Mouse (Mus musculus) lung, embryonic 15.5 days (tissue): ENCODE measurements at regions not wholly inside any gene's neighbourhood (a gene's known extent, or its start where the extent isn't known, plus 50 kb on each side); places are given as distances from the start of the nearest gene placed in this dataset.

Experiments
- ATAC-seq: fragments of 200-750 bp; cut with Nextera tagmentation; 2 replicates; pipeline ENCODE4 v1.8.0; 2017; ENCODE audit warnings: moderate number of reproducible peaks, borderline replicate concordance; ENCODE audit not compliant: low FRiP score, low TSS enrichment; ENCODE audit errors: extremely low read depth
- H3K27ac ChIP-seq: fragments of 300-500 bp; sonication (generic); 2 replicates; pipeline ENCODE4 v1.5.1; 2015; ENCODE audit warnings: moderate library complexity, mild to moderate bottlenecking, inconsistent platforms
- H3K27me3 ChIP-seq: fragments of 300-500 bp; sonication (generic); 2 replicates; pipeline ENCODE4 v1.6.1; 2015; ENCODE audit warnings: inconsistent platforms
- H3K36me3 ChIP-seq: fragments of 300-500 bp; sonication (generic); 2 replicates; pipeline ENCODE4 v1.6.1; 2015; ENCODE audit warnings: inconsistent platforms
- H3K4me1 ChIP-seq: fragments of 300-500 bp; sonication (generic); 2 replicates; pipeline ENCODE4 v1.6.1; 2015; ENCODE audit warnings: inconsistent platforms
- H3K4me2 ChIP-seq: fragments of 300-500 bp; sonication (generic); 2 replicates; pipeline ENCODE4 v1.6.1; 2015; ENCODE audit warnings: inconsistent platforms, mild to moderate bottlenecking, moderate library complexity
- H3K4me3 ChIP-seq: fragments of 300-500 bp; sonication (generic); 2 replicates; pipeline ENCODE4 v1.5.1; 2015; ENCODE audit warnings: mild to moderate bottlenecking, inconsistent platforms
- H3K9ac ChIP-seq: fragments of 300-500 bp; sonication (generic); 2 replicates; pipeline ENCODE4 v1.6.1; 2015; ENCODE audit warnings: inconsistent platforms
- H3K9me3 ChIP-seq: fragments of 300-500 bp; sonication (generic); 2 replicates; pipeline ENCODE4 v1.6.1; 2016; ENCODE audit warnings: inconsistent platforms
- WGBS: fragments of 180-500 bp; shearing (Covaris S2); methylation state at CpG from one replicate; pipeline ENCODE4 v1.1.7; 2015; 5-methylcytosine and 5-hydroxymethylcytosine counted together

DNA sequence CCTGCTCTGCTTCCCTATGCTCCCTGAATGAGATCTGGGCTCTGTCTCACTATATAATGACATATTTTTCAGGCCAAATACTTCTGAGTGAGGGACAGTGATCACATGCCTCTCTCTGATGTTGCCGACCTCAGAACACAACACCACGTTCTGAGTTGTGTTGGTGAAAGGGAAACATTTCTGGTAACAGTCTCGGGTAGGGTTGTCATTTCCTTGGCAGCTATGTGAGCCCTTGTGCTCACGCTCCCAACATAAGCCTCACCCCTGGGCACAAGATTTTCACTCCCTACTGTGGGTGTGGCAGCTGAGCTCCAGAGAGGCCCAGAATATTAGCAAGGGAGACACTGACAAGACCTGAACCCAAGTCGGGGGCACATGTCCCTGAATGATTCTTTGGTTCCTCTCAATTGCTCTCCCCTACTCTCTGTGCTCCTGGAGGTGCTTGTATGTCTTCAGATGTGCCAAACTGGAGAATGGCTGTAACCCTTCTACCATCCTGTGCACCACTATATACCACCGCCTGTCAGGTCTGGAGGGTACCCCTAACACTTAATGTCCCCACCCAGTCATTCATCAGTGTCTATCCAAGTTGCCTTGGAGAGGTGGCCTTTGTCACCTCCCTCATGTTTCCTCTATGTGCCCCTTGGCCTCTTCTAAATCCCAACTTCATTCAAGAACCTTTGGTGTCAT lies 62.5 kb upstream of the Ampd3 start:
- Histone ChIP-seq H3K27me3 (no peaks in the 10 kb centered on the region), H3K9ac (no peak overlapping the region), H3K36me3 (no peaks in the 10 kb centered on the region), H3K4me3 (no peak overlapping the region), H3K4me1 (peaks cover 31% of the 10 kb centered on the region), H3K4me2 (no peak overlapping the region), H3K9me3 (no peaks in the 10 kb centered on the region), H3K27ac (no peak overlapping the region)
- ATAC-seq, result no peak
- 52% methylated on average over 6 of the region's 6 CpGs for WGBS

DNA sequence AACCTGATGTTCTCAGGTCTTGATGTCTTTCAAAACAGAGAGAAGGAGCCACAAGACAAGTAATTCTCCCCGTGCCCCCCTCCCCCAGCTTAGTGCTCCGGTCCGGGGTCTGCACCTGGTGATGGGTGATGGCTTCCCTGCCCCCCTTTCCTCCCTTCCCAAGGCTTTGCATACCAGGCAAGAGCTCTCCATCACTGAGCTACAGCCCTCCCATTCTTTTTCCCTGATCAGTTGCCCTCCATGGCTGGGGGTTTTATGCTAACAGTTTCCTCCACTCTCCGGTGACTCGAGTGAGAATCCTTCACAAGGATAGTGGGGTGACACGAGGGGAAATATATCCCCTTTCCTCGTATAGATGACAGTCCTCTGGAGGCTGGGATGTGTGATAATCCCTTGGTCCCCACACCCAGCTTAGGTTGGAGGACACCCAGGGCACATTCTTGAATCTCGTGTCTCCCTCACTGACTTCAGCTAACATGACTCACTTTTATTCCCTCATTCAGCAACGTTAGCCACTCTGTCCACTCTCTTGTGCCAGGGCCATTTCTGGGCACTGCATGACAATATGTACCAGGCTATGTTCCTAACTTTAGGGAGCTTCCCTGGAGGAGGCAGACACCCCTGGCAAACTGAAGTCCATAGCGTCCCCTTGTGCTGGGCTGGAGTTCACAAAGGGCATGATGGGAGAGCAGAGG lies 61.9 kb upstream of the Ampd3 start:
- no peaks in the 10 kb centered on the region for H3K9me3 ChIP-seq
- no peaks in the 10 kb centered on the region for H3K27me3 ChIP-seq
- H3K4me2 ChIP-seq, result no peak overlapping the region
- WGBS, result 76% methylated on average over 10 of the region's 10 CpGs
- H3K36me3 ChIP-seq, result no peaks in the 10 kb centered on the region
- H3K9ac ChIP-seq, result no peak overlapping the region
- no peak for ATAC-seq
- no peak overlapping the region for H3K27ac ChIP-seq
- H3K4me3 ChIP-seq, result no peak overlapping the region
- peaks cover 31% of the 10 kb centered on the region for H3K4me1 ChIP-seq

DNA sequence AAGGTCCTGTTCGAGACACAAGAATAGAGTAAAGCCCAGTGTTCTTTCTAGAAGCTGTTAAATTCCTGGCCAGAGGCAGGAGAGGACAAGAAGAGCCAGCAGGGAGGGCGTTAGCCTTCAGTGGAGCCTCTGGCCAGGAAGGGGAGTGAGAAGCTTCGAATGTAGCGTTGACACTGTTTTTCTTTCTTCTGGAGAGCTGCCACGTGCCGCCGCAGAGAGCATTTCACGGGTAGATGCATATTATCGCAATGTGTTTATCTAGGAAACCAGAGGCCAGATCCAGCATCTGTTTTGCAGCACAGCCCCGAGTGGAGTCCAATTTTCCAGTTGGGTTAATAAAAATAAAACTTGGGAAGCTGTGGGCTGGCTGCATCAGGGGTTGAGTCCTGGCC lies 61.3 kb upstream of the Ampd3 start:
- H3K4me3 ChIP-seq, result no peak overlapping the region
- peaks cover 27% of the 10 kb centered on the region for H3K4me1 ChIP-seq
- H3K36me3 ChIP-seq, result no peaks in the 10 kb centered on the region
- no peaks in the 10 kb centered on the region for H3K9me3 ChIP-seq
- no peak; the same call in 1 of the 2 replicates for ATAC-seq
- no peak overlapping the region for H3K4me2 ChIP-seq
- no peak overlapping the region for H3K9ac ChIP-seq
- H3K27me3 ChIP-seq, result no peaks in the 10 kb centered on the region
- 40% methylated on average over 10 of the region's 10 CpGs for WGBS
- no peak overlapping the region for H3K27ac ChIP-seq

DNA sequence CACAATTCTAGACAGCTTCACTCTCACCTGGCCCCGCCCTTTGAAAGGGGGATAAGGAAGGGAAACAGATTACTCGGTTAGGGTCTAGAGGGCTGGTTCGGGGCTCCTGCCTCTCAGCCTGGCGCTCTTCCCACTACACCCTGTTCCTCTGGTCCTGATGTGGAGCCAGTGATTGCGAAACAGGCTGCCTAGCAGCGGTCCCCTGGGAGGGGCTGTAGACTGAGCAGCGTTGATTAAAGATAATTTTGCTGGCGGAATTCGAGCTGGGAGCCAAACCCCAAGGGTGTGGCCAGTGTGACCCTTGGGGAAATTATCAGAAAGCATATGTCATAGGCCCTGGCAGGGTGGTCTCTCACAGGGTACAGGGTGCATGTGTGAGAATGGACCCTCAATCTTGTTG lies 59.9 kb upstream of the Ampd3 start:
- Histone ChIP-seq H3K9me3 (no peaks in the 10 kb centered on the region), H3K9ac (no peak overlapping the region), H3K4me3 (no peak overlapping the region), H3K27ac (no peak overlapping the region), H3K4me1 (peaks cover 21% of the 10 kb centered on the region), H3K4me2 (no peak overlapping the region), H3K27me3 (no peaks in the 10 kb centered on the region), H3K36me3 (no peaks in the 10 kb centered on the region)
- 48% methylated on average over 9 of the region's 9 CpGs for WGBS
- peak; percentile 63; the same call in 1 of the 2 replicates for ATAC-seq

DNA sequence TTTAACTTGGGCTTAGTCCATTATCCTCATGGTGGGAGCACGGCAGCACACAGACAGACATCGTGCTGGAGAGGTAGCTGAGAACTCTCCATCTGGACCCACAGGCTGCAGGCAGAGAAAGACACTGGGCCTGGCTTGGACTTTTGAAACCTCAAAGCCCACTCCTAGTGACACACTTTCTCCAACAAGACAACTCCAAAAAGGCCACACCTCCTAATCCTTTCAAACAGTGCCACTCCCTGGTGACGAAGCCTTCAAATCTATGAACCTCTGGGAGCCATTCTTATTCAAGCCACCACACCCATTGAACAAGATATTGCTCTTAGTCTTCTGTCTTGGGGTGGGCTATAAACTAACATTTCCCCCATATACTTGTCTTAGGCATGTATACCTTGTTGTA lies 59.2 kb upstream of the Ampd3 start:
- no peak overlapping the region for H3K9ac ChIP-seq
- no peaks in the 10 kb centered on the region for H3K9me3 ChIP-seq
- H3K27ac ChIP-seq, result no peak overlapping the region
- no peaks in the 10 kb centered on the region for H3K27me3 ChIP-seq
- no peak for ATAC-seq
- H3K4me2 ChIP-seq, result no peak overlapping the region
- peaks cover 21% of the 10 kb centered on the region for H3K4me1 ChIP-seq
- no peaks in the 10 kb centered on the region for H3K36me3 ChIP-seq
- H3K4me3 ChIP-seq, result no peak overlapping the region
- 93% methylated on average over 3 of the region's 3 CpGs for WGBS

DNA sequence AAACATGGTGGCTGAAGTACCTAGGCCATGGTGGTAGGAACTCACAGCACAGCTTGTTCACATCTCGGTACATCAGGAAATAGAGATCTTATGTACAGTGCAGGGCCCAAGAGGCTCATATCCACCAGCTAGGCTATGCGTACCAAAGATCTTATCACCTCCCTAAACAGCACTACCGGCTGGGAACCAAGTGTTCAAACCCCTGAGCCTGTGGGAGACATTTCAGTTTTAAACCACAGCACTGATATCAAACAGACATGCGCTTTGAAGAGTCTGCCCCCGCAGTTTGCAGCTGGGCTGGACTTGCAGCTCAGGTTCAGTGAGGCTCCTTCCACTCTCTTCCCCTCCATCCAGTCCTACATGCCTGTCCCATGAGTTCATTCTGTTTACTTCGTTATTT lies 58.4 kb upstream of the Ampd3 start:
- 71% methylated on average over 6 of the region's 6 CpGs for WGBS
- Histone ChIP-seq H3K4me1 (peaks cover 21% of the 10 kb centered on the region), H3K36me3 (no peaks in the 10 kb centered on the region), H3K9ac (no peak overlapping the region), H3K27ac (no peak overlapping the region), H3K4me2 (no peak overlapping the region), H3K27me3 (no peaks in the 10 kb centered on the region), H3K9me3 (no peaks in the 10 kb centered on the region), H3K4me3 (no peak overlapping the region)
- ATAC-seq, result no peak

DNA sequence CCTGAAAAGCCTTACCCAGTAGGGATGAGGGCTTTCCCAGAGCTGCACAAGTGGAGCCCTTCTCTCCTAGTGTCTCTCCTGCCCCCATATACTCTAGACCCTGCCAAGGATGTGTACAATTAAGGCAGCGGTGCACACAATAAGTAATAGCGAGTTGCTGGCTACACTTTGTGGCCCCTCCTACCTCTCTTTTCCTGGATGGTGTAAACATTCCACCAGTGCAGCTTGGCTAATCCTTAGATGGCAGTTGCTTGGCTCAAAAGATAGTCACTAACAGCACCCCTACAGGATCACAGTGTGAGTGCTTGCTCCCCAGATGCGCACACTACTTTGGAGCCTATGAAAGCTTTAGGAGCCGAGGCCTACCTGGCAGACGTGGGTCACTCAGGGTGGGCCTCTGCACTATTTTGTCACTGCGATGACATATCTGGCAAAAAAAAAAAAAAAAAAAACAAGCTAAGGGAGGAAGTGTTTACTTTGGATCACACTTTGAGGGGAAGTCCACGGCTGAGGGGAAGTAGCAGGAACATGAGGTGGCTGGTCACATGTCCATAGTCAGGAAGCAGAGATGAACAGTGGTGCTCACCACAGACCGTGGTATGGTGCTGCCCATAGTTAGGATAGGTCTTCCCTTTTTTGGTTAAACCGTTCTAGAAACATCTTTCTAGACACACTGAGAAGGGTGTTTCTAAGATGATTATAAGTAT lies 57.6 kb upstream of the Ampd3 start:
- no peak overlapping the region for H3K27ac ChIP-seq
- H3K4me3 ChIP-seq, result no peak overlapping the region
- WGBS, result 68% methylated on average over 9 of the region's 9 CpGs

DNA sequence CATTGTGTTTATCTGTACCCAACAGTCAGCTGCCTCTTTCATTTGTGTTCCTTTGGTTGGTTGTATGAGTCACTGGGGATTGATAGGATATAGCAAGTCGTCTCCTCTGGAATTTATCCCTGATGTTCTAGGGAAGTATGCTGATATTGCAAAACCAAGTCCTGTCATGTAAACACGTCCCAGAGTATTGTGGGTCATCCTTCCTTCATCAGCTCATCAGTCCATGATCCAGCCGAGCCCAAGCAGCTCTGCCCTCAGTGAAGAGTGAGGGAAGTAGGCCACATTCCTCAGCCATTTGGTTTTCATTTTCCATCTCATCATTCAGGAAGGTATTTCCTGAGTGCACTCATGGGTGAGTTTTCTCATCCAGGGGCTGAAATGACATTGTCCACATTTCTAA lies 54.3 kb upstream of the Ampd3 start:
- no peak overlapping the region for H3K9ac ChIP-seq
- H3K27me3 ChIP-seq, result no peaks in the 10 kb centered on the region
- H3K27ac ChIP-seq, result no peak overlapping the region
- no peaks in the 10 kb centered on the region for H3K4me1 ChIP-seq
- H3K4me3 ChIP-seq, result no peak overlapping the region
- H3K9me3 ChIP-seq, result no peaks in the 10 kb centered on the region
- H3K36me3 ChIP-seq, result no peaks in the 10 kb centered on the region
- 21% methylated on average over 3 of the region's 3 CpGs for WGBS
- H3K4me2 ChIP-seq, result no peak overlapping the region
- peak; percentile 65; the same call in 1 of the 2 replicates for ATAC-seq

More for the DNA sequence above, 57.6 kb upstream of the Ampd3 start:
- H3K36me3 ChIP-seq, result no peaks in the 10 kb centered on the region
- no peak for ATAC-seq
- H3K4me2 ChIP-seq, result no peak overlapping the region
- peaks cover 19% of the 10 kb centered on the region for H3K4me1 ChIP-seq
- no peaks in the 10 kb centered on the region for H3K27me3 ChIP-seq
- no peak overlapping the region for H3K9ac ChIP-seq
- no peaks in the 10 kb centered on the region for H3K9me3 ChIP-seq

DNA sequence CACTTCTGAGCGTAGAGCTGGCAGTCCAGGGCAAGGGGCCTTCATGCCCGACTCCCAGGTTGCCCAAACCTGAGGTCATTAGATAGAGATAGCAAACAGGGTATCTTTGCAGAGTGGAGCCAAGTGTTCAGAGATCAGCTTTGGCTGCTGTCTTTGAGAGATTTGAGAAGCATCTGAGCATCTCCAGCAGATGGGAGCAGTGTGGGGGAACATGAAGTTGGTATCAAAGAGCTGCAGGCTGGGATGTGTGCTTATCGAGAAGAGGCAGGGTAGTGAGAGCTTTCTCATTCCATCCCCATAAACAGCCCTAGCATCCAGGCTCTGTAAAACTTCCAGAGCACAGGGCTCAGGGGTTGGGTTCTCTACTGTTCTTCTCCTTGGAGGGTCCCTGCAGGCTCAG lies 52.9 kb upstream of the Ampd3 start:
- WGBS, result 85% methylated on average over 3 of the region's 3 CpGs
- Histone ChIP-seq H3K9me3 (no peaks in the 10 kb centered on the region), H3K27ac (no peak overlapping the region), H3K36me3 (no peaks in the 10 kb centered on the region), H3K4me1 (no peaks in the 10 kb centered on the region), H3K9ac (no peak overlapping the region), H3K27me3 (no peaks in the 10 kb centered on the region), H3K4me2 (no peak overlapping the region), H3K4me3 (no peak overlapping the region)
- ATAC-seq, result no peak

DNA sequence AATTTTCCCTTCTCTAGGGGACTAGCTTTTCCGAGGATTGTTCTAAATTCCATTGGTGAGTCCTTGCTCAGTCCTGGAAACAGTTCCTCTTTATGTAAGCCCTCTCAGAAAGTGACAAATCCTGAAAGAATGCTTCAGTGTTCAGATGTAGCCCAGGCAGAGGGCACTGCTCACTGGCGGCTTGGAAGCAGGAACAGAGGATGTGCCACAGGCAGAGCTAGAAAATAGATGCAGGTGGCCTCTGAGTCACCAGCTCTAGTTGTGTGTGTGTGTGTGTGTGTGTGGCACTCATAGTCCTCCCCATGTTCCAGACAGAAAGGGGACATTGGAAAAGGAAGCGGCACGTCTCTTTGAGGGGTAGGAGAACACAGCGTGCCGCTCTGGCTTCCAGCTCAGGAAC lies 52.5 kb upstream of the Ampd3 start:
- H3K9me3 ChIP-seq, result no peaks in the 10 kb centered on the region
- H3K4me1 ChIP-seq, result no peaks in the 10 kb centered on the region
- H3K4me3 ChIP-seq, result no peak overlapping the region
- no peak overlapping the region for H3K9ac ChIP-seq
- H3K4me2 ChIP-seq, result no peak overlapping the region
- no peak overlapping the region for H3K27ac ChIP-seq
- ATAC-seq, result no peak
- H3K27me3 ChIP-seq, result no peaks in the 10 kb centered on the region
- 71% methylated on average over 6 of the region's 6 CpGs for WGBS
- H3K36me3 ChIP-seq, result no peaks in the 10 kb centered on the region

DNA sequence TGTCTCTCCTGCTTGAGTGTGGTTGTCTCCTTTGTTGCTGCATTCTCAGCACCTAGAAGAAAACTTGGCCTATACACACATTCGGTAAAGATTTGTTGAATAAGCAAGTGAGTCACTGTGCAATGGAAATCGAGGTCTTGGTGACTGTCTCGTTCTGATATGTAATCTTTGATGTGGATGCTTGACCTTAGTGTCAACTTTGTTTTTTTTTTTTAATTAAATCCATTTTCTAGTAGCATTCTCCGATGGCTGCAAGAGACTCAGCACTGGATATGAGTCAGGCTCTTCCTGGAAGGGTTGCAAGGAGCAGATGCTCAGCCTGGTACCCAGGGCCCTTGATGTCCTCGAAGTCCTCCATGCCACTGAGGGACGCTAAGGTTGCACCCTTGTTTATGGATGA lies 50.9 kb upstream of the Ampd3 start:
- Histone ChIP-seq H3K4me3 (no peak overlapping the region), H3K4me1 (no peaks in the 10 kb centered on the region), H3K4me2 (no peak overlapping the region), H3K9ac (no peak overlapping the region), H3K27ac (no peak overlapping the region), H3K9me3 (no peaks in the 10 kb centered on the region), H3K36me3 (no peaks in the 10 kb centered on the region), H3K27me3 (no peaks in the 10 kb centered on the region)
- ATAC-seq, result no peak
- WGBS, result 62% methylated on average over 6 of the region's 6 CpGs
